Comparison of ENCODE assay signal across 11 mouse cellular contexts in genomic region chr10:59710246-59710645, GRCm38 (mm10). TPM values are rescaled to one million over a fixed set of nuclear protein-coding genes. Genes with fewer than 3 reads are reported as not detected.
DNase-seq lines count a peak whose midpoint lies in the region; ATAC-seq and TF ChIP-seq lines count a peak whose summit lies in the region.
"Had no signal": no experiment of that assay in that cellular context is flagged by ENCODE, and none has a peak within 500 bp of the region (broad histone marks: within the 10 kb centered on the region; RNA-seq: fewer than 3 reads in every experiment).

No protein-coding gene starts in this region.

- no peaks in the 10 kb centered on the region for H3K4me1 ChIP-seq in intestine, postnatal 0 days (replicated peaks; ENCODE audit: control insufficient read depth, insufficient read depth, low read length)
- H3K4me1 ChIP-seq in intestine, embryonic 16.5 days (ENCODE audit: control insufficient read depth, insufficient read depth, low read length) = no peaks in the 10 kb centered on the region
- H3K4me1 ChIP-seq in forebrain, embryonic 16.5 days (replicated peaks; ENCODE audit: control insufficient read depth, insufficient read depth, low read length) = peaks cover 3% of the 10 kb centered on the region; the same call in 1 of the 2 replicates
- H3K4me1 ChIP-seq: hindbrain, embryonic 15.5 days had no signal

- peak; percentile 65 for DNase-seq in A20 (ENCODE audit: low read depth, low spot score)
- DNase-seq in R1 (ENCODE audit: low read depth, low spot score) = peak; percentile 93
- no peak for DNase-seq in cerebellum, adult 11 months
- DNase-seq in cerebellum, adult 9-10 months = no peak

- peak; percentile 63 for TF ChIP-seq CTCF in intestine, postnatal 0 days (IDR thresholded peaks at IDR 0.05; ENCODE audit: low read depth)

- H3K9me3 ChIP-seq in intestine, postnatal 0 days (ENCODE audit: control insufficient read depth) = no peaks in the 10 kb centered on the region
- H3K9me3 ChIP-seq in intestine, embryonic 16.5 days (ENCODE audit: control insufficient read depth, low read length) = no peaks in the 10 kb centered on the region
- H3K9me3 ChIP-seq in forebrain, embryonic 16.5 days (ENCODE audit: control insufficient read depth, low read length) = no peaks in the 10 kb centered on the region
- H3K9me3 ChIP-seq: forebrain, embryonic 12.5 days; hindbrain, embryonic 15.5 days; lung, embryonic 15.5 days had no signal

- no peak overlapping the region for H3K9ac ChIP-seq in intestine, postnatal 0 days (ENCODE audit: low read depth, low read length)
- no peak overlapping the region for H3K9ac ChIP-seq in intestine, embryonic 16.5 days (ENCODE audit: low read depth, low read length)
- no peak overlapping the region for H3K9ac ChIP-seq in forebrain, embryonic 16.5 days (replicated peaks; ENCODE audit: low read depth, low read length)
- H3K9ac ChIP-seq: forebrain, embryonic 12.5 days; hindbrain, embryonic 15.5 days; lung, embryonic 15.5 days had no signal

- 89% methylated on average over 1 of the region's 1 CpGs for WGBS in intestine, postnatal 0 days
- 85% methylated on average over 1 of the region's 1 CpGs for WGBS in intestine, embryonic 16.5 days
- WGBS in forebrain, embryonic 16.5 days = 96% methylated on average over 1 of the region's 1 CpGs

- H3K27ac ChIP-seq in intestine, postnatal 0 days (ENCODE audit: low read depth, low read length) = no peak overlapping the region
- no peak overlapping the region for H3K27ac ChIP-seq in intestine, embryonic 16.5 days (ENCODE audit: low read length)
- no peak overlapping the region for H3K27ac ChIP-seq in forebrain, embryonic 16.5 days (ENCODE audit: low read length)
- H3K27ac ChIP-seq: forebrain, embryonic 12.5 days; hindbrain, embryonic 15.5 days; lung, embryonic 15.5 days had no signal

- ATAC-seq in intestine, postnatal 0 days = no peak
- no peak for ATAC-seq in intestine, embryonic 16.5 days
- peak; percentile 59; the same call in 1 of the 2 replicates for ATAC-seq in monocyte, adult 5-6 weeks (replicated peaks; ENCODE audit: insufficient number of reproducible peaks, low FRiP score, low TSS enrichment, poor library complexity, severe bottlenecking)
- ATAC-seq in forebrain, embryonic 16.5 days = no peak

- peaks cover 11% of the 10 kb centered on the region for H3K36me3 ChIP-seq in intestine, postnatal 0 days (ENCODE audit: control insufficient read depth, insufficient read depth)
- no peaks in the 10 kb centered on the region for H3K36me3 ChIP-seq in intestine, embryonic 16.5 days (ENCODE audit: control insufficient read depth, insufficient read depth, low read length)
- no peaks in the 10 kb centered on the region for H3K36me3 ChIP-seq in forebrain, embryonic 16.5 days (ENCODE audit: control insufficient read depth, insufficient read depth)
- H3K36me3 ChIP-seq: forebrain, embryonic 12.5 days; hindbrain, embryonic 15.5 days had no signal

- no peaks in the 10 kb centered on the region for H3K27me3 ChIP-seq in intestine, postnatal 0 days (replicated peaks; ENCODE audit: control insufficient read depth, insufficient read depth, low read length)
- H3K27me3 ChIP-seq in intestine, embryonic 16.5 days (replicated peaks; ENCODE audit: control insufficient read depth, insufficient read depth, low read length) = no peaks in the 10 kb centered on the region
- no peaks in the 10 kb centered on the region for H3K27me3 ChIP-seq in forebrain, embryonic 16.5 days (replicated peaks; ENCODE audit: control insufficient read depth, insufficient read depth, low read length)
- H3K27me3 ChIP-seq: forebrain, embryonic 12.5 days; hindbrain, embryonic 15.5 days; lung, embryonic 15.5 days had no signal

- no peak overlapping the region for H3K4me3 ChIP-seq in intestine, postnatal 0 days (ENCODE audit: low read depth, low read length)
- no peak overlapping the region for H3K4me3 ChIP-seq in intestine, embryonic 16.5 days (ENCODE audit: low read length)
- no peak overlapping the region for H3K4me3 ChIP-seq in forebrain, embryonic 16.5 days (replicated peaks; ENCODE audit: low read length)
- H3K4me3 ChIP-seq: forebrain, embryonic 12.5 days; hindbrain, embryonic 15.5 days; lung, embryonic 15.5 days had no signal

- H3K4me2 ChIP-seq in intestine, postnatal 0 days (replicated peaks; ENCODE audit: low read depth) = no peak overlapping the region
- no peak overlapping the region for H3K4me2 ChIP-seq in intestine, embryonic 16.5 days (ENCODE audit: low read depth, low read length)
- no peak overlapping the region for H3K4me2 ChIP-seq in forebrain, embryonic 16.5 days (ENCODE audit: low read length)
- H3K4me2 ChIP-seq: forebrain, embryonic 12.5 days; hindbrain, embryonic 15.5 days; lung, embryonic 15.5 days had no signal

RNA-seq across cellular contexts. Expression of gene Micu1, which starts 8.0 kb away (rescaled TPM):
- polyA plus RNA-seq in intestine, postnatal 0 days (2015; fragmentation: Nextera tagmentation; extraction: Ambion mirVana) = 57.8 and 59.2 TPM in 2 replicates
- 80.8 and 82.1 TPM in 2 replicates for polyA plus RNA-seq in intestine, embryonic 16.5 days (2015; fragmentation: Nextera tagmentation; extraction: Ambion mirVana)
- 32.8 to 65.1 TPM (median 38.5 TPM) in 3 replicates for total RNA-seq in monocyte, adult 5-6 weeks (2017)
- 76.0 and 76.4 TPM in 2 replicates for polyA plus RNA-seq in forebrain, embryonic 16.5 days (2015; fragmentation: Nextera tagmentation; extraction: Ambion mirVana)

Comparison
In these comparisons a context has a peak if more than half of its experiments do, and no peak if none do; other contexts are left out.
1. DNase-seq: peak in A20 (single experiment) and R1 (single experiment); none in cerebellum, adult 11 months (single experiment) and cerebellum, adult 9-10 months (single experiment).